Mouse (Mus musculus): ENCODE measurements around the gene Tgif2lx2.
"Not testable (repeated sequence)": the region's sequence is repeated elsewhere in the genome, so short reads cannot be mapped to it uniquely, and the experiment has no call there.

Tgif2lx2 gene

GRCm38 (mm10) chrX:118426927-118427326, at the start of gene Tgif2lx2:
Tgif2lx2 (plus strand) TSS chrX:118427227.
- not testable (repeated sequence) for DNase-seq
